In the genomic region with DNA sequence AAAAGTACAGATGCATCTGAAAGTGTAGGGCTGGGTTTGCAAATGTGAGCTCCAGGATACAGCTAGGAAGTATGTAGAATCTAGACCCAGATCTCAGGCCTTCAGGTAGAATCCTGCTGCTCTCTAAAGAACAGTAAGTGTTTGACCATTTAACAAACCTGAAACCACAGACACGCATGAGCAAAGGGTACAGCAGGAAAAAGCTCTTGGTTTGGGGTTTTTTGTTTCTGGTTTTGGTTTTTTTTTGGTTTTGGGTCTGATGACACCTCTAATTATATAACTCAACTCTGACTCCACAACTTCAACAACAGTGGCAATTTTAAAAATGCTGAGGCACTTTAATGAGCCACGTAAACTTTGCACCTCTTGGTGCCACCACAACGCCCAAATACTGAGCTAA, we compare ENCODE assay signal across 13 mouse cellular contexts.
"Had no signal": no experiment of that assay in that cellular context is flagged by ENCODE, and none has a peak within 500 bp of the region (broad histone marks: within the 10 kb centered on the region; RNA-seq: fewer than 3 reads in every experiment).

No protein-coding gene starts in this region.

- H3K9ac ChIP-seq: heart, embryonic 12.5 days; hindbrain, embryonic 12.5 days; hindbrain, embryonic 14.5 days; intestine, embryonic 15.5 days; limb, embryonic 13.5 days; limb, embryonic 15.5 days; liver, embryonic 12.5 days; liver, embryonic 14.5 days had no signal

- H3K4me1 ChIP-seq: liver, embryonic 12.5 days had no signal

- H3K9me3 ChIP-seq: heart, embryonic 10.5 days; heart, embryonic 12.5 days; intestine, embryonic 15.5 days; limb, embryonic 15.5 days had no signal

- ATAC-seq: inflammation-experienced regulatory T-cells, adult 6 months; intestine, postnatal 0 days; liver, embryonic 12.5 days had no signal

- H3K27ac ChIP-seq: heart, embryonic 10.5 days; hindbrain, embryonic 10.5 days; hindbrain, embryonic 12.5 days; hindbrain, embryonic 14.5 days; intestine, embryonic 15.5 days; layer of hippocampus, adult 2 months; limb, embryonic 13.5 days; limb, embryonic 15.5 days; liver, embryonic 12.5 days; liver, embryonic 14.5 days had no signal

- H3K4me3 ChIP-seq: heart, embryonic 10.5 days; heart, embryonic 12.5 days; hindbrain, embryonic 10.5 days; hindbrain, embryonic 12.5 days; intestine, embryonic 15.5 days; layer of hippocampus, adult 2 months; limb, embryonic 13.5 days; limb, embryonic 15.5 days; liver, embryonic 12.5 days had no signal

- H3K36me3 ChIP-seq: heart, embryonic 12.5 days; hindbrain, embryonic 12.5 days; intestine, embryonic 15.5 days; limb, embryonic 13.5 days; limb, embryonic 15.5 days; liver, embryonic 12.5 days had no signal

- H3K27me3 ChIP-seq: heart, embryonic 12.5 days; hindbrain, embryonic 12.5 days; intestine, embryonic 15.5 days; limb, embryonic 15.5 days; liver, embryonic 12.5 days had no signal

- H3K4me2 ChIP-seq: hindbrain, embryonic 12.5 days; hindbrain, embryonic 14.5 days; intestine, embryonic 15.5 days; limb, embryonic 13.5 days; limb, embryonic 15.5 days; liver, embryonic 12.5 days had no signal
